Mouse (Mus musculus): ENCODE data around the gene Pten.
"Not testable (repeated sequence)": the region's sequence is repeated elsewhere in the genome, so short reads cannot be mapped to it uniquely, and the experiment has no call there.

Gene Pten

GRCm38 (mm10) chr19:32809117-32809516 is 51.8 kb downstream of the Pten start:
- DNase-seq (ENCODE audit: low spot score): no peak

DNA sequence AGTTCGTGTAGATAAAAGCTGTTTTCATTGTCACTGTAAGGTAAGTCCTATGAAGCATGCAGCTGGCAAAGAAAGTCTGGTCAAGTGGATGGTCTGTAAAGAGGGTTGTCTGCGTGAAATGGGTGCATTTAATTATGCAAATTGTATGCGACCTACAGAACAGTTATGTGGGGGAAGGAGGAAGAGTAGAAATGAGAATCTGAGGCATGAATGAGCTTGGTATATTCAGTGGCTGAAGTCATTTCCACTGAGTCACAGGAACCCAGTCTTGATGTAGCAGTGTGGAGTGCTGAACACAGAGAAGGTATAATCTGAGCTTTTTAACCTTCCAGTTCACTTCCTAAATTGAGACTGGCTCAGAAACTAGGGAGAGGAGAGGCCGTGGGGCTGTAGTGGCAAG is 61.5 kb downstream of the Pten start:
- DNase-seq (ENCODE audit: low spot score): no peak

DNA sequence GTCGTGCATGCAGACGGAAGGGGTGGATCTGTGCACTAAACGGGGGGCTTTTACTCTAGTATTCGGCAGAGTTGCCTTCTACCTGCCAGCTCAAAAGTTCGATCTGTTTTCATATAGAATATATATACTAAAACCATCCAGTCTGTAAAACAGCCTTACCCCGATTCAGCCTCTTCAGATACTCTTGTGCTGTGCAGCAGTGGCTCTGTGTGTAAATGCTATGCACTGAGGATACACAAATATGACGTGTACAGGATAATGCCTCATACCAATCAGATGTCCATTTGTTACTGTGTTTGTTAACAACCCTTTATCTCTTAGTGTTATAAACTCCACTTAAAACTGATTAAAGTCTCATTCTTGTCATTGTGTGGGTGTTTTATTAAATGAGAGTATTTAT is 65.7 kb downstream of the Pten start:
- DNase-seq (ENCODE audit: low spot score): not testable (repeated sequence)

- no peak for DNase-seq (ENCODE audit: low spot score)
These were observed 69.3 kb downstream of the Pten start for GRCm38 (mm10) chr19:32826616-32827015.

GRCm38 (mm10) chr19:32829871-32830270 is 72.6 kb downstream of the Pten start:
- DNase-seq (ENCODE audit: low spot score): no peak

- DNase-seq (ENCODE audit: low spot score): peak; percentile 4
These were observed 74.0 kb downstream of the Pten start for GRCm38 (mm10) chr19:32831286-32831685.

DNA sequence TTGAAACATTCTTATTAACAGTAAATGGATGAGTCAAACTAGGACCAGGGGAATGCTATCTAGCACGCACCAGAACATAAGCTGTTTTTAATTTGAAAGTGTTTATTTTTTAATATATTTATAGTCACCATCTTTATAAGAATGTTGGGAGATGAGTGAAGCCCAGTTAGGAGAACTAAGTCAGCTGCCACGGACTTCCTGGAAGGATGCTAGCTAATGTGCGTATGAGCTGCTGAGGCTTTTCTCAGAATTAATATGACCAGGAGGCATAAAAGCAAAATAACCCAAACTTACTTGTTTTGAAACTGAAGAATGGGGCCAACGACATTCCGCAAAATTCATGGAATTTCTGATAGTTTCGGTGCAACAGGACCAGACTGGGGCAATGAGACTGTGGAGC is 83.2 kb downstream of the Pten start:
- no peak for DNase-seq (ENCODE audit: low spot score)

DNA sequence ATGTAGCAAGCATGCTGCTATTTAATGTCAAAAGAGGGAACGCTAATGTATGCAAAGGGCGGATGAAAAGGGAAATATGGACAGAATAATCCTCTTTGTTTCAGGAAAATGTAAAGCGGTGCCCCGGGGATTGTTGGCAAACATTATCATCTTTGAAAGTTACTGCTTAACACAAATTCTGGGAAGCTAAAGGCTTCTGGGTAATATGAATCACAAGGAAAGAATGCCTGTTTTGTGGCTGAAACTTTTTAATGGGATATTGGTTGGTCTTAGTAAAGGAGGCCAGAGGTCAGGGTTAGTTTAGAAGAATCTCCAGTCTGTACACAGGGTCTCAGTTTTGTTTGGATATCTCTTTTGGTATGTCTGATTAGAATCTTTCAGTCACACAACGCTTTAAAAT is 87.2 kb downstream of the Pten start:
- DNase-seq (ENCODE audit: low spot score): no peak

DNA sequence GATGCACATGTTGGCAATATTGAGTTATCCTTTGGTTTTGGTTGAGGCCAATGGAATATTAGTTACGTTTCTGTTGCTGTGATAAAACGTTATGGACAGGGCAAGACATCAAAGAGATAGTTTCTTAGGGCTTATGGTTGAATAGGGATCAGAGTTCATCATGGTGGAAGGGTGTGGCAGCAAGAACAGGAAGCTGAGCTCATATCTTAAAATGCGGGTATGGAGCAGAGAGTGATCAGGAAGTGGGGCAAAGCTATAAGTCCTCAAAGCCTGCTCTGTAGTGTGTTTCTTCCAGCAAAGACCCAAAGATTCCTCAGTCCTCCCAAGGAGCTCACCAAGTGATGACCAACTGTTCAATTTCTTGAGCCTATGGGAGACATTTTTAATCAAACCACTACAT is 90.7 kb downstream of the Pten start:
- no peak for DNase-seq (ENCODE audit: low spot score)

- no peak for DNase-seq (ENCODE audit: low spot score)
These were observed 95.0 kb downstream of the Pten start for GRCm38 (mm10) chr19:32852306-32852705.

DNA sequence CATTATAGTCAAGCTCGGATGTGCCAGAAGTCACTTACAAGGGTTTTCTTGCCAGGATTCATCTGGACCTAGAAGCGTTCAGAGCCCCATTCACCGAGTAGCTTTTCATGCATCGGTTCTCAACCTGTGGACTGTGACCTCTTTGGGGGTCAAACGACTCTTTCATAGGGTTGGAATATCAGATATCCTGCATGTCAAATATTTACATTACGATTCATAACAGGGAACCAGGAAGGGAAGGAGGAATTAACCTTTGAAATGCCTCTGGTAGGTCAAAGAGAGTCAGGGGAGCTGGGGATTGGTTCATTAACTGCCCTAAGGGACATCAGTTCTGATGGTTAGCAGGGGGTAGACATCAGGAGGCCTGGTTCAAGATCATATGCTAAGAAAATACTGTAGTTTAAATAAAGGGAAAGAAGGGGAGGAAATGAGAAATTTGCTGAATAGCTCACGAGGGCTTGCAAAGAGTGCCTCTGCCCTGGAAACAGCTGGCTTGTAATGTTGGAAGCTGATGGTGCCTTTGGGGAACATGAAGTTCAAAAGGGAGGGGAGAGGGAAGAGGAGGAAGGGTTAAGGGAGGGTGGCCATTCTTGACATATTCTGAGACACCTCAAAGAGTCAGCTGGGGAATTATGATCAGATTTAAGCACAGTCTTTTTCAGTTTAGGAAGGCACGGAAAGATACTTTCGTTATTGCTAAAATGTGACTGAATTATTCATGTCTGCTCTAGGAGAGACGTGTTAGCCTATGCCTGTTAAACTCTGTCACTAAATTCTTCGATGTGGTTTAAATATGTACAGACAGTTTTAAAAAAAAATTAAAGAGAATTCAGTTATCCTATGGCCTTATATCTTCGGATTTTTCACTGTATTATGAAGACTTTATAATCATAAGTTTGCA is 104.6 kb downstream of the Pten start:
- no peak for DNase-seq (ENCODE audit: low spot score)

GRCm38 (mm10) chr19:32866765-32867164 is 109.5 kb downstream of the Pten start:
- no peak for DNase-seq (ENCODE audit: low spot score)

- DNase-seq (ENCODE audit: low spot score): no peak
These were observed 110.0 kb downstream of the Pten start for GRCm38 (mm10) chr19:32867181-32867897.

DNA sequence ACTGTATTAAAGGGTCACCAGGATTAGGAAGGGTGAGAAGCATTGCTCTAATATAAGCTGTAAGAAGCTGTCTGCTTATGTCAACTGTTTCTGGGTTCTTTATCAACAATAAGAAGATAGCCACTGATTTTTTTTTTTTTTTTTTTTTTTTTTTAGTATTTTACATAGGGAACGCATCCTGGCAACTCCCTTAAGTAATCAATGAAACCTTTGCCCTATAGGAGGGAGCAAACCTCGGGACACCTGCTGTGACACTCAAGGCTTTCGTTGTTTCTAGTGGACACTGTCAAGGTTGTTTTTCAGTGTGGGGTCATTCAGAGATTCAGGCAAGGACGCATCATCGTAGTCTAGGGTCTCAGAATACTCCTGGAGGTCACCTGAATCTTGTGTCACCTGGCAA is 111.3 kb downstream of the Pten start:
- no peak for DNase-seq (ENCODE audit: low spot score)

GRCm38 (mm10) chr19:32869053-32869680 is 111.9 kb downstream of the Pten start:
- no peak for DNase-seq (ENCODE audit: low spot score)

DNA sequence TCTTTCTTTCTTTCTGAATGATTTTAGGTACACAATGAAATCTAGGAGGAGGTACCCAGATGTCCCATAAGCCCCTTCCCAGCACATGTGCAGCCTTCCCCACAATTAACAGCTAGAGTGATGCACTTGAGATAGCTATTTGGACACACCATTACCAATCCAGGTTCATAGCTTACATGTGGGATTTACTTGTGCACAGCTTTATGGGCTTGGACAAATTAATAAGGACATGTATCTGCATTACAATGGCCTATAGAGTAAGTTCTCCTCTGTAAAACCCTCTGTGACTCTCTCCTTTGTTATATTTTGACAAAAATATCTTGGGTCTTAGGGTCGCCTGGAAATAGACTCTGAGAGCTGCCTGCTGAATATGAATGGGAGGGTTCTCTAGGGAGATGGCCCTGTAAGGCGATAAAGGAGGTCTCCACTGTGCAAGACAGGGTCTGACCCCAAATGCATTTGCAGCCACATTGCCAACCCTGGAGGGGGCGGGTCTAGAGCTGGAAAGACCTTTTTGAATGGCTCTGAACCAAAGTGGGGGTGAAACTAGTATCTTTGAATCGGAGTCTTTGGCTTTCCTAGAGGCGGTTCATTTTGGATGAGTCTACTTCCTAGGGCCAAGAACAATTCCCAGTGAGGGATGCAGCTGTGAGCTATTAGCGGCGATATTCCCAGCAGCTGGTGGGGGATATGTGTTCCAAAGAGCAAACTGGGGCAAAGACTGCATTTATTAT is 116.8 kb downstream of the Pten start:
- DNase-seq (ENCODE audit: low spot score): no peak
